Mouse (Mus musculus) adrenal gland, postnatal 0 days (tissue): ENCODE measurements around the gene Bpifa3. TPM values are rescaled to one million over a fixed set of nuclear protein-coding genes. Genes with fewer than 3 reads are reported as not detected.

Experiments
- polyA plus RNA-seq: library from polyadenylated mRNA; unstranded; fragments of >200 nt; fragmentation: Nextera tagmentation; extraction: Ambion mirVana; gene quantifications from 2 replicates; pipeline ENCODE4 v1.2.1, GENCODE M21; 2015

Gene Bpifa3
- not detected in 2 replicates for polyA plus RNA-seq

GRCm38 (mm10) chr2:154130120-154130519, at the start of gene Bpifa3:
Bpifa3 (plus strand) TSS chr2:154130336.

GRCm38 (mm10) chr2:154142580-154142979, 12.4 kb downstream of the Bpifa3 start, which contains the start of gene Bpifa1:
Bpifa1 (plus strand) TSS chr2:154142880.

GRCm38 (mm10) chr2:154162307-154162706, 32.2 kb downstream of the Bpifa3 start, which contains the start of gene Bpifa5:
Bpifa5 (plus strand) TSS chr2:154162607.

Other genes with a start within 250 kb of the Bpifa3 start
- not detected in 2 replicates for gene Bpifb6, start 229.9 kb upstream of the Bpifa3 start, polyA plus RNA-seq
- not detected in 2 replicates for gene Bpifb3, start 212.1 kb upstream of the Bpifa3 start, polyA plus RNA-seq
- gene Bpifb4, start 192.1 kb upstream of the Bpifa3 start, polyA plus RNA-seq = 0.14 TPM in 1 of 2 replicates, not detected in the other
- 0.09 and 0.30 TPM in 2 replicates for gene Bpifa6, start 155.4 kb upstream of the Bpifa3 start, polyA plus RNA-seq
- gene Bpifa2, start 122.1 kb upstream of the Bpifa3 start, polyA plus RNA-seq = 2.3 TPM in 1 of 2 replicates, not detected in the other
- gene Bpifa1, start 12.5 kb downstream of the Bpifa3 start, polyA plus RNA-seq = 0.33 TPM in 1 of 2 replicates, not detected in the other
- gene Bpifa5, start 32.3 kb downstream of the Bpifa3 start, polyA plus RNA-seq = not detected in 2 replicates
- gene Bpifb1, start 60.5 kb downstream of the Bpifa3 start, polyA plus RNA-seq = 1.6 and 19.4 TPM in 2 replicates
- gene Bpifb5, start 93.4 kb downstream of the Bpifa3 start, polyA plus RNA-seq = 0.84 and 2.6 TPM in 2 replicates
- not detected in 2 replicates for gene Bpifb9a, start 127.5 kb downstream of the Bpifa3 start, polyA plus RNA-seq
- gene Bpifb9b, start 176.9 kb downstream of the Bpifa3 start, polyA plus RNA-seq = not detected in 2 replicates
- gene Cdk5rap1, start 242.7 kb downstream of the Bpifa3 start, polyA plus RNA-seq = 4.3 and 19.9 TPM in 2 replicates